Mouse (Mus musculus): ENCODE measurements around the gene Pigo.

- TF ChIP-seq TAL1 (conservative IDR thresholded peaks at IDR 0.05; ENCODE audit: low read depth, low read length): no peak
- TF ChIP-seq GATA1 (IDR thresholded peaks at IDR 0.05; ENCODE audit: borderline replicate concordance, low read length): no peak
- no peak for TF ChIP-seq CTCF (IDR thresholded peaks at IDR 0.05; ENCODE audit: low read depth, low read length)
- TF ChIP-seq GATA2 (IDR thresholded peaks at IDR 0.05; ENCODE audit: borderline replicate concordance, low read depth, low read length): no peak
- TF ChIP-seq POLR2AphosphoS5 (IDR thresholded peaks at IDR 0.05; ENCODE audit: insufficient replicate concordance, low read depth, low read length): no peak
Observed at GRCm38 (mm10) chr4:43052627-43053026, 27.0 kb upstream of the Pigo start.
